Mouse (Mus musculus) heart, embryonic 16.5 days (tissue): Measurements from ENCODE around the gene S1pr2. TPM values are rescaled to one million over a fixed set of nuclear protein-coding genes. Genes with fewer than 3 reads are reported as not detected.

Experiments used
- ATAC-seq: fragments of 200-750 bp; cut with Nextera tagmentation; replicated peaks from 2 replicates; pipeline ENCODE4 v1.8.0; 2017; ENCODE audit warnings: moderate number of reproducible peaks; ENCODE audit not compliant: insufficient read depth, low FRiP score; ENCODE audit errors: extremely low read depth
- H3K27ac ChIP-seq: fragments of 300-500 bp; sonication (generic); 2 replicates; pipeline ENCODE4 v1.5.1; 2014; ENCODE audit warnings: mild to moderate bottlenecking, low read length, control low read depth, moderate library complexity
- H3K27me3 ChIP-seq: fragments of 300-500 bp; sonication (generic); 2 replicates; pipeline ENCODE4 v1.6.1; 2014; ENCODE audit warnings: low read length, mixed read lengths; ENCODE audit not compliant: control insufficient read depth, insufficient read depth
- H3K36me3 ChIP-seq: fragments of 300-500 bp; sonication (generic); 2 replicates; pipeline ENCODE4 v1.6.1; 2014; ENCODE audit not compliant: control insufficient read depth, insufficient read depth
- H3K4me1 ChIP-seq: fragments of 300-500 bp; sonication (generic); 2 replicates; pipeline ENCODE4 v1.6.1; 2014; ENCODE audit warnings: low read length, mixed read lengths; ENCODE audit not compliant: control insufficient read depth, insufficient read depth
- H3K4me2 ChIP-seq: fragments of 300-500 bp; sonication (generic); 2 replicates; pipeline ENCODE4 v1.6.1; 2014; ENCODE audit warnings: low read depth, mild to moderate bottlenecking, control low read depth, low read length
- H3K4me3 ChIP-seq: fragments of 300-500 bp; sonication (generic); 2 replicates; pipeline ENCODE4 v1.5.1; 2014; ENCODE audit warnings: mild to moderate bottlenecking, control low read depth, low read length
- H3K9ac ChIP-seq: fragments of 300-500 bp; sonication (generic); 2 replicates; pipeline ENCODE4 v1.6.1; 2014; ENCODE audit warnings: low read length, control low read depth
- H3K9me3 ChIP-seq: fragments of 300-500 bp; sonication (generic); replicated peaks from 2 replicates; pipeline ENCODE4 v1.6.1; 2016; ENCODE audit warnings: low read length; ENCODE audit not compliant: control insufficient read depth
- WGBS: fragments of 180-500 bp; shearing (Covaris S2); extraction: QIAGEN DNeasy Blood & Tissue Kit; methylation state at CpG from one replicate; pipeline ENCODE4 v1.1.7; 2014; 5-methylcytosine and 5-hydroxymethylcytosine counted together
- polyA plus RNA-seq: library from polyadenylated mRNA; unstranded; fragments of >200 nt; fragmentation: Nextera tagmentation; extraction: Ambion mirVana; gene quantifications from 2 replicates; pipeline ENCODE4 v1.2.1, GENCODE M21; 2015

Gene S1pr2
- polyA plus RNA-seq = 18.2 and 23.7 TPM in 2 replicates

DNA sequence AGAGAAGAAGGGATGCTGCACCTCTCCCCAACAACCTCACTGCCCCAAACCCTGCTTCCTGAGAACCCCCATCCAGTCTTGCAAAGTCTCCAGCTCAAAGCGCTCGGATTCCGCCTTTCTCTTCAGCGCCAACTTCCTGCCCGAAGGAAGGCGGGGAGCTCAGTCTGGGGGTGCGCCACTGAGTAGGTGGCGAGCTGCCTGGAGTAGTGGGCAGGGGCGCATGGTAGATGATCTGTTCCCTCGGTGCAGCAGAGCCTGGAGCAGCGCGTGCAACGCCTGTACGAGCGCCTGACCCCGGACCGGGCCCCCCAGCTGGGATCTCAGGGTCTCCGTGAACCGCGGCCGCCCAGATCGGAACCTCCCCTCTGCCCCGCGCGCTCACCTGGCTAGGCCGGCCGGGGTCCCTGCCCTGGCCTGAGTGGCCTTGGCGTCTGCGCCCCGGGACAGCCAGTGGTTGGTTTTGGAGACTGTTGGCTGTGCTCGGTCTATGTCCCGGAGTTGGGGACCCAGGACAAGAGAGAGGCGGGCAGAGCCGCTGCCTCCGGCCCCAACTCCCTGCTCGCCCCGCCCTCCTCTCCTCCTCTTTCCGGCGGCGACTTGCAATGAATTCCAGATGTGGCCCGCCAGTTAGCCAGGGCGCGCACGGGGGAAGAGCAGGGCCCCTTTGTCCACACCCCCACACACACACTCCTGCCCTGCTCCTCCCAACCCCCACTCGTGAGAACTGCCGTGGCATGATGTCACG, at the start of gene S1pr2:
S1pr2 (minus strand) TSS at position 566 of the 745 bp plus-strand sequence.
- peak within 1 kb of the TSS; percentile 95 for H3K27ac ChIP-seq
- peak within 1 kb of the TSS; percentile 93 for H3K9ac ChIP-seq
- ATAC-seq = peak; percentile 61
- peaks cover 42% of the 10 kb centered on the region for H3K4me1 ChIP-seq
- WGBS = under 1% methylated on average over 45 of the region's 47 CpGs
- no peaks in the 10 kb centered on the region for H3K36me3 ChIP-seq
- H3K27me3 ChIP-seq = no peaks in the 10 kb centered on the region
- no peaks in the 10 kb centered on the region for H3K9me3 ChIP-seq
- H3K4me2 ChIP-seq = peak within 1 kb of the TSS; percentile 88
- H3K4me3 ChIP-seq = peak within 1 kb of the TSS; percentile 94

DNA sequence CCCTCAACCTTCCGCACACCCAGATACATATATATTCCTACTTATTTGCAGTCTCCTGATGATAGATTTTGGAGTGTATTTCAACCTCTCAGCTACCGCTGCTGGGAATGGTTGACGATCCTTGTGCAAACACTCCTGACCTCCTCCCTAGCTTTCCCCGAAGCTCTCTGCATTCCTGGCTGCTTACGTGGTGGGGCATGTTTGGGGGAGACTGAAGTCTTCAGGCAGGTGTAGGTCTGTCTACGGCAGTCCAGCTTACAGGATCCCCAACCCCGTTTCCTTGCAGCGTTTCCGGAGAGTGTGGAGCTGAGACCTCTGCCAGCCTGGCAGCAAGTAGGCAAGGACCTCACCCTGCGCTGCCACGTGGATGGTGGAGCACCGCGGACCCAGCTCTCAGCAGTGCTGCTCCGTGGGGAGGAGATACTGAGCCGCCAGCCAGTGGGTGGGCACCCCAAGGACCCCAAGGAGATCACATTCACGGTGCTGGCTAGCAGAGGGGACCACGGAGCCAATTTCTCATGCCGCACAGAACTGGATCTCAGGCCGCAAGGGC, 48.8 kb upstream of the S1pr2 start:
- H3K4me2 ChIP-seq = no peak overlapping the region
- H3K9me3 ChIP-seq = no peaks in the 10 kb centered on the region
- no peak for ATAC-seq
- no peak overlapping the region for H3K27ac ChIP-seq
- H3K4me1 ChIP-seq = peaks cover 14% of the 10 kb centered on the region
- no peak overlapping the region for H3K4me3 ChIP-seq
- H3K27me3 ChIP-seq = no peaks in the 10 kb centered on the region; the same call in 1 of the 2 replicates
- no peak overlapping the region for H3K9ac ChIP-seq
- 64% methylated on average over 19 of the region's 19 CpGs for WGBS
- no peaks in the 10 kb centered on the region for H3K36me3 ChIP-seq

DNA sequence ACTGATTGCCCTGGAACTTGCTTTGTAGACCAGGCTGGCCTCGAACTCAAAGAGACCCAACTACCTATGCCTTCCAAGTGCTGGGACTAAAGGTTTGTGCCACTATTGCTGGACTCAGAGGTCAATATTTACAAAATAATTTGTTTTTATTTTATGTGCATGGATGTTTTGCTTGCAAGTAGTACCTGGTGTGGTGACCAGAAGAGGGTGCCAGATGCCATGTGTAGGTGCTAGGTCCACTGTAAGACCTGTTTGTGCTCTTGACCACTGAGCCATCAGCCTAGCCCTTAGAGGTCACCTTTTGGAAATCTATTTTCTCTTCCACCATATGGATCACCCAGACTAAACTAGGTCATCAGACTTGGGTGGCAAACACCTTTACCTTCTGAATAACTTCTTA, 46.1 kb upstream of the S1pr2 start:
- no peak overlapping the region for H3K27ac ChIP-seq
- no peak for ATAC-seq

DNA sequence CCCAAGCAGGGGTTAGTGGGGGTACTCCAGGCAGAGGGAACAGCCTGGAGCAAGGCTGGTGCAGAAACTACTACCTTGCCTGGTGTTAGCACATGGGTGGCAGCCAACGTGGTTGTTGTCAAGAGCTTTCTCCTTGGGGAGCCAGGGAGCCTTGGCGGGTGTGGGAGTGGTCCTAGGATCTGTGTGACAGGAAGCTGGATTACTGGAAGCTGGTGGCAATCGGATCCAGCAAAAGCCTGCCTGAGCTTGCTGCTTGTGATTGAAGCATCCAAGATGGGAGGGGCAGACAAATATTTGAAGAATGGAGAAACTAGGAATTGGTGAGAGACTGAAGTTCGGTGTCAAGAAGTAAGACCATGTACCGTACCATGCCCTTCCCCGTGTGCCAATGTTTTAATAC, 45.7 kb upstream of the S1pr2 start:
- Histone ChIP-seq H3K4me1 (no peaks in the 10 kb centered on the region), H3K9ac (no peak overlapping the region), H3K36me3 (no peaks in the 10 kb centered on the region), H3K27me3 (peaks cover 4% of the 10 kb centered on the region), H3K4me2 (no peak overlapping the region), H3K4me3 (no peak overlapping the region), H3K9me3 (no peaks in the 10 kb centered on the region), H3K27ac (no peak overlapping the region)
- ATAC-seq = no peak
- 52% methylated on average over 6 of the region's 6 CpGs for WGBS

More for the DNA sequence above, 46.1 kb upstream of the S1pr2 start:
- Histone ChIP-seq H3K9me3 (no peaks in the 10 kb centered on the region), H3K9ac (no peak overlapping the region), H3K36me3 (no peaks in the 10 kb centered on the region), H3K4me2 (no peak overlapping the region), H3K4me1 (no peaks in the 10 kb centered on the region), H3K27me3 (no peaks in the 10 kb centered on the region), H3K4me3 (no peak overlapping the region)
- WGBS = 83% methylated on average over 1 of the region's 1 CpGs

DNA sequence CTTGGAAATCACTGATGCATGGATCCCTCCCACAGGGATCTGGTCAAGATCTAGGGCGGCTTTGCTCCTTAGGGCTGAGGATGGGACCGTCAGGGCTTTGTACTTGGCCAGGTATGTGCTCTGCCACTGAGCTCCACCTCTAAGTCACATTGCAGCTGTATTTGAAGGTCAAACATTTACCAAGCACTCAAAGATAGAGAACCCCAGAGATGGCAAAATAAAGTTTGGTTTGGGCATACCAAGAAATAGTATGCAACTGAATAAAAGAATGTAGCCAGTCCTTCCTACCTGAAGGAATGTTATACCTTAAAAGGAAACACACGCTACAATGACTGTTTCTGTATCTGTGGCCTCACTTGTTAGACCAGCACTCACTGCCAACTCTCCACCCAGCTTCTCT, 44.8 kb upstream of the S1pr2 start:
- H3K4me2 ChIP-seq = no peak overlapping the region
- H3K27ac ChIP-seq = no peak overlapping the region
- no peaks in the 10 kb centered on the region for H3K9me3 ChIP-seq
- H3K4me3 ChIP-seq = no peak overlapping the region
- no peak for ATAC-seq
- H3K4me1 ChIP-seq = no peaks in the 10 kb centered on the region
- WGBS = 79% methylated on average over 3 of the region's 3 CpGs
- H3K9ac ChIP-seq = no peak overlapping the region
- no peaks in the 10 kb centered on the region for H3K36me3 ChIP-seq
- peaks cover 11% of the 10 kb centered on the region for H3K27me3 ChIP-seq

DNA sequence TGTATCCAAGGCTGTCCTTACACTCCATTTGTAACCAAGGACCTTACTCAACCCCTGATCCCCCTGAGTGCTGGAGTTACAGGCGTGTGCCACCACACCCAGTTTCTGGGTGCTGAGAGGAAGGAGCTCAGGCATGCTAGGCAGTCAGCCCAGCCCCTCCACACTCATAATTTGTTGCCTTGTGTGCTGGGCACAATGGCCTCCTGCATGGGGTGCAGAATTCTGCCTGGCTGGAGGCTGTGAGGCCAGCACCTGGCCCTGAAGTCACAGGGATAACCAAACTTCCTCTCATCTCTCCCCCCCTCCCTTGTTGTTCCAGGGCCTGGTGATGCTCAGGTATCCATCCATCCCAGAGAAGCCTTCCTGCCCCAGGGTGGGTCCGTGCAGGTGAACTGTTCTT, 42.0 kb upstream of the S1pr2 start:
- H3K4me1 ChIP-seq = peaks cover 13% of the 10 kb centered on the region
- H3K9me3 ChIP-seq = no peaks in the 10 kb centered on the region
- WGBS = 68% methylated on average over 2 of the region's 2 CpGs
- no peak overlapping the region for H3K4me3 ChIP-seq
- H3K4me2 ChIP-seq = no peak overlapping the region
- no peak overlapping the region for H3K9ac ChIP-seq
- ATAC-seq = no peak
- H3K36me3 ChIP-seq = no peaks in the 10 kb centered on the region
- H3K27ac ChIP-seq = no peak overlapping the region
- H3K27me3 ChIP-seq = peaks cover 21% of the 10 kb centered on the region

DNA sequence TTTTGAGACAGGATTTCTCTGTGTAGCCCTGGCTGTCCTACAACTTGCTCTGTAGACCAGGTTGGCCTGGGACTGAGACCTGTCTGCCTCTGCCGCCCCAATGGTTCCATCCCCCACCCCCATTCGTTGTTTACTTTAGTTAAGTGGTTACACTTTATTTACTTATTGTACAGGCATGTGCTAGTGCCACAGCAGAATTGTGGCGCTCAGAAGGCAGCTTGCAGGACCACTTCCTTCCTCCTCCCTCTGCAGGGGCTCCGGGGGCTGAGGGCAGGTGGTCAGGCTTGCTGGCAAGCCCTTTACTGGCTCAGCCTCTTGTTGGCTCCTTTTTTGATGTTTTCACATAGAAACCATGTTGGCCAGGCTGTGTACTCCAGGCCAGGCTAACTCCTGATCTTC, 40.6 kb upstream of the S1pr2 start:
- H3K27ac ChIP-seq = no peak overlapping the region
- H3K27me3 ChIP-seq = peaks cover 21% of the 10 kb centered on the region
- WGBS = 36% methylated on average over 4 of the region's 4 CpGs
- no peak for ATAC-seq
- no peak overlapping the region for H3K9ac ChIP-seq
- H3K4me3 ChIP-seq = peak overlapping the region; percentile 51
- peaks cover 13% of the 10 kb centered on the region for H3K4me1 ChIP-seq
- H3K36me3 ChIP-seq = no peaks in the 10 kb centered on the region
- H3K4me2 ChIP-seq = peak overlapping the region; percentile 72
- no peaks in the 10 kb centered on the region for H3K9me3 ChIP-seq

DNA sequence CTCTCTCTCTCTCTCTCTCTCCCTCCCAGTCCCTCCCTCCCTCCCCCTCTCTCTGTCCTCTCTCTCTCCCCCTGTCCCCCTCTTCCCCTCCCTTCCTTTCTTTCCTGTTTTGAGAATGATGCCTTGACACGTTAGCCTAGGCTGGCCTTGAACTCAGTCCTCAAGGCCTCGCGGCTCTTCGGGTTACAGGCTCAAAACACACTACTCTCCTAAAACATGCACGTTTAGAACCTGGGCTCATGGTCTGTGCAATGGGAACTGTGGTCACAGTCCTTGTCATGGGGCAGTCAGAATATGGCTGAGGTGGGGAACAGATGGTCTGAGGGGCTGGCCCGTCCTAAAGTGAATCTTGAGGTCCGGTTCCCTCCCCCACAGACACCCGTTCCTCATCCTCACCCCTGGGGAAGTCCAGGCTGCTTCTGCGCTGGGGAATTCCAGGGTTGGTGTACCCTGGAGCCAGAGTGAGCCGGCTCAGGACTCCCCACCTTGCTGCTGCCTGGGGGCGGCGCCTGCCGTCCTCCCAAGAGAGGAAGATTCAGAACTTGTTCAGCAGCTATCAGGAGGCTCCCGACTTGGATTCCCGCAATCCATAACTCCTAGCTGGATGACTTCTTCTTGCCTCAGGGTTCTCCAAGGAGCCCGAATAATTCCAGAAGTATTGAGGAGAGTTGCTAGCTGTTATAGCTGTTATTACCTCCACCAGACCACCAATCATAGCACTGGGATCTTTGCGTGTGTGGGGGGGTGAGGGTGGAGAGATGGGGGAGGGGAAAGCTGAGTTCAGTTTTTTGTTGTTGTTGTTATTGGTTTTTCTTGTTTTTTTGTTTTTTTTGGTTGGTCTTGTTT, 40.0 kb upstream of the S1pr2 start:
- Histone ChIP-seq H3K9me3 (no peaks in the 10 kb centered on the region), H3K27me3 (peaks cover 21% of the 10 kb centered on the region), H3K4me1 (peaks cover 13% of the 10 kb centered on the region), H3K9ac (peak overlapping the region; percentile 53), H3K36me3 (no peaks in the 10 kb centered on the region), H3K4me2 (peak overlapping the region; percentile 72), H3K27ac (no peak overlapping the region), H3K4me3 (peak overlapping the region; percentile 51)
- 7% methylated on average over 17 of the region's 17 CpGs for whole genome bisulfite sequencing
- no peak for ATAC-seq
